Mouse (Mus musculus): ENCODE results near the gene Cyp4a32. TPM values are rescaled to one million over a fixed set of nuclear protein-coding genes. Genes with fewer than 3 reads are reported as not detected.
"Not testable (repeated sequence)": the region's sequence is repeated elsewhere in the genome, so short reads cannot be mapped to it uniquely, and the experiment has no call there.

Cyp4a32 gene
- polyA plus RNA-seq, 1 experiment from 2014 or later, result not detected

- WGBS, result 86% methylated on average over 3 of the region's 3 CpGs
Measured at GRCm38 (mm10) chr4:115625560-115625959, 24.8 kb downstream of the Cyp4a32 start.

DNA sequence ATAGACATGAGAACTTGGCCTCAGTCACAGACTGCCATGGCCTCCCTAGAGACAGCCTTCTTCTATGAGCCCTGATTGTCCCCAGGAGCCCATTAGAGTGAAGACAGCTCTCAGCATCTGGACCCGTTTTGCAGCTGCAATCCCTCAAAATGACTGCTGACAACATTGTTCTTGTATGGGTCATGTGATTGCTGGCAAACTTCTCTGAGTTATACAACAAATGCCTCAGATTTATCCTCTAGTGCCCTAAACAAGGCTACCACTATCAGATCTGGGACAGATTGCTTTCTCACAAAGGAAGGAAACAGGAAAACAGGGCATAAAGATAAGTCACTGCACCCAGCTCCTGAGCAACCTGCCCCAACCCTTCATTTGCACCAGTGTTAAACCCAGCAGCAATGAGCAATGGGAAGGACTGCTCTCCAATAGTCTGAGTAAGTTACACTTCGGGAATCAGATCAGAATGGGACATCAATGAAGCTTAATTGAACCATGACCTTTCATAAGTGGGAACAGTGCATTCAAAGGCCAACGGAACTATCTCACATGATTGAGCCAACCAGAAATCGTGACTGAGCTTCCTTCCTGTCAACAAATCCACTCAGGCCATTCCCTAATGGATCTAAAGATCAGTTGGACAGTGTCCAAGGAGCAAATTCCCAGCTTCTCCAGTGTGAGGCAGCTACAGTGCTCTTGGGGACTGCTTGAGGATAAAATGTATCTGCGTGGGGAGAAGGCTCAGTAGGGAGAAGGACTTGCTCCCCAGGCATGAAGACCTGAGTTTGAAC is 42.4 kb downstream of the Cyp4a32 start:
- Histone ChIP-seq H3K27me3 (replicated peaks; ENCODE audit: low read depth, poor library complexity, severe bottlenecking) (no peaks in the 10 kb centered on the region), H3K4me1 (no peaks in the 10 kb centered on the region), H3K27ac (replicated peaks) (no peak overlapping the region), H3K36me3 (replicated peaks) (no peaks in the 10 kb centered on the region), H3K4me3 (no peak overlapping the region), H3K9me3 (no peaks in the 10 kb centered on the region)
- 75% methylated on average over 5 of the region's 5 CpGs for WGBS
- DNase-seq (ENCODE audit: low spot score), result no peak

More at GRCm38 (mm10) chr4:115625560-115625959, 24.8 kb downstream of the Cyp4a32 start:
- DNase-seq (ENCODE audit: low spot score); H3K27ac ChIP-seq (replicated peaks); H3K9me3 ChIP-seq; H3K36me3 ChIP-seq (replicated peaks); H3K4me3 ChIP-seq; H3K27me3 ChIP-seq (replicated peaks; ENCODE audit: low read depth, poor library complexity, severe bottlenecking); H3K4me1 ChIP-seq: not testable (repeated sequence)

DNA sequence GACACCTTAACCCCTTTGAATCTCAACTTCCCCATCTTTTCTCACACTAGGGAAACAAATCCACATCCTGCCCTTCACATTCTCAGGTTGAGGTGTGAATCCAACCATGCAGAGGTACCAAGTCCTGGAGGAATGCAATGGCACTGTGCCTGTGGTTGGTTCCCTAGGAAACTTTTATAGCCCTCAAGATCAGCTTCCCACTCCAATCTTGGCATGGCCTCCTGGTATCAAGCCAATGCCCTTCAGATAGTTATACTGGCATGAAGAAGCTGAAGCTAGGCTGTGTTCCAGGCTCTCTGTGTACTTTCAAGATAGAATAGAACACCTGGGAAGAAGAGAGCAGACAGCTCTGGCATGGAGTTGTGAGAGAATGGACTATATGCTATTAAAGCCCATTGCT is 44.6 kb downstream of the Cyp4a32 start:
- Histone ChIP-seq H3K4me3 (no peak overlapping the region), H3K27me3 (replicated peaks; ENCODE audit: low read depth, poor library complexity, severe bottlenecking) (no peaks in the 10 kb centered on the region), H3K36me3 (replicated peaks) (no peaks in the 10 kb centered on the region), H3K9me3 (no peaks in the 10 kb centered on the region), H3K27ac (replicated peaks) (no peak overlapping the region), H3K4me1 (no peaks in the 10 kb centered on the region)
- no peak for DNase-seq (ENCODE audit: low spot score)

GRCm38 (mm10) chr4:115647580-115647979 is 46.8 kb downstream of the Cyp4a32 start, which contains the start of gene Cyp4b1:
Cyp4b1 (minus strand) TSS chr4:115647723.
- no peaks in the 10 kb centered on the region for H3K9me3 ChIP-seq
- DNase-seq (ENCODE audit: low spot score), result no peak
- H3K4me3 ChIP-seq, result no peak within 1 kb of the TSS
- no peaks in the 10 kb centered on the region for H3K36me3 ChIP-seq (replicated peaks)
- H3K27me3 ChIP-seq (replicated peaks; ENCODE audit: low read depth, poor library complexity, severe bottlenecking), result no peaks in the 10 kb centered on the region
- H3K27ac ChIP-seq (replicated peaks), result no peak within 1 kb of the TSS
- 94% methylated on average over 9 of the region's 9 CpGs for WGBS
- H3K4me1 ChIP-seq, result no peaks in the 10 kb centered on the region

DNA sequence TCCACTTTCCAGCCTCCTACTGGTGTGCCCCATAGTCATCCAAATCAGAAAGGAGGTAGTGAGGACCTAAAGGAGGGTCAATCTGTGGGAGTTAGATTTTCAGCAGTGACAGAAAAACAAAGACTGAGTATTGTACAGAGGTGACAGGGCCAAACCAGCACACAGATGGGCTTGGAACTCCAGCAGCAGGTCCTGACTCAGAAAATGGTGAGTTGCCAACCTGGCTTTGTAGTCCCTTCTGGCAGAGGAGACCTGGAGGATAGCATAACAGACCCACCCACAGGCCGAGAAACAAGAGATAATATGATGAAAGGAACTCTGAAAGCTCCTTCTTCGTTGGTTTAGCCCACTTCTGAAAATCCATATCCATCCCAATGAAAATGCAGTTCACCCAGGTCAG is 48.0 kb downstream of the Cyp4a32 start:
- no peaks in the 10 kb centered on the region for H3K9me3 ChIP-seq
- H3K4me1 ChIP-seq, result no peaks in the 10 kb centered on the region
- no peaks in the 10 kb centered on the region for H3K36me3 ChIP-seq (replicated peaks)
- H3K4me3 ChIP-seq, result no peak overlapping the region
- no peak overlapping the region for H3K27ac ChIP-seq (replicated peaks)
- H3K27me3 ChIP-seq (replicated peaks; ENCODE audit: low read depth, poor library complexity, severe bottlenecking), result no peaks in the 10 kb centered on the region
- 71% methylated on average over 2 of the region's 2 CpGs for WGBS
- no peak for DNase-seq (ENCODE audit: low spot score)

GRCm38 (mm10) chr4:115649344-115649743 is 48.6 kb downstream of the Cyp4a32 start:
- no peak overlapping the region for H3K27ac ChIP-seq (replicated peaks)
- H3K36me3 ChIP-seq (replicated peaks), result no peaks in the 10 kb centered on the region
- no peaks in the 10 kb centered on the region for H3K4me1 ChIP-seq
- H3K9me3 ChIP-seq, result no peaks in the 10 kb centered on the region
- no peak overlapping the region for H3K4me3 ChIP-seq
- no peaks in the 10 kb centered on the region for H3K27me3 ChIP-seq (replicated peaks; ENCODE audit: low read depth, poor library complexity, severe bottlenecking)
- no peak for DNase-seq (ENCODE audit: low spot score)

DNA sequence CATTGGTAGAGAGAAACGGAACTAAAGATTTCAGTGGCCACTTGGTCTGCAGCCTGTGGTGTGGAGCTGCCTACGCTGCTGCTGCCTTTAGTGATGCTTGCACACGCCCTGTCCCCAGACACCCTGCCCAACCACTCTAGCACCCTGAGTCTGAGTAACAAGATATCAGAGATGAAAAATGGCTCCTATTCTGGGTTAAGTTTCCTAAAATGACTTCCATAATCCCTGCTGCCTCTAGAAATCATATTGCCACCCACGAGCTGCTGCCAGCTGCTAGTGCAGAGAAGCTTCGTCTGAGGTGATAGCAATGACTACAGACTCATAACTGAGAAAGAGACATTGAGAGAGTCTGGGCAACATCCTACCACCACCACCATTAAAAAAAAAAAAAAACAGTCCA is 50.1 kb downstream of the Cyp4a32 start:
- no peaks in the 10 kb centered on the region for H3K9me3 ChIP-seq
- no peaks in the 10 kb centered on the region for H3K27me3 ChIP-seq (replicated peaks; ENCODE audit: low read depth, poor library complexity, severe bottlenecking)
- H3K4me1 ChIP-seq, result no peaks in the 10 kb centered on the region
- WGBS, result 86% methylated on average over 5 of the region's 5 CpGs
- H3K27ac ChIP-seq (replicated peaks), result no peak overlapping the region
- DNase-seq (ENCODE audit: low spot score), result no peak
- H3K4me3 ChIP-seq, result no peak overlapping the region
- no peaks in the 10 kb centered on the region for H3K36me3 ChIP-seq (replicated peaks)

DNA sequence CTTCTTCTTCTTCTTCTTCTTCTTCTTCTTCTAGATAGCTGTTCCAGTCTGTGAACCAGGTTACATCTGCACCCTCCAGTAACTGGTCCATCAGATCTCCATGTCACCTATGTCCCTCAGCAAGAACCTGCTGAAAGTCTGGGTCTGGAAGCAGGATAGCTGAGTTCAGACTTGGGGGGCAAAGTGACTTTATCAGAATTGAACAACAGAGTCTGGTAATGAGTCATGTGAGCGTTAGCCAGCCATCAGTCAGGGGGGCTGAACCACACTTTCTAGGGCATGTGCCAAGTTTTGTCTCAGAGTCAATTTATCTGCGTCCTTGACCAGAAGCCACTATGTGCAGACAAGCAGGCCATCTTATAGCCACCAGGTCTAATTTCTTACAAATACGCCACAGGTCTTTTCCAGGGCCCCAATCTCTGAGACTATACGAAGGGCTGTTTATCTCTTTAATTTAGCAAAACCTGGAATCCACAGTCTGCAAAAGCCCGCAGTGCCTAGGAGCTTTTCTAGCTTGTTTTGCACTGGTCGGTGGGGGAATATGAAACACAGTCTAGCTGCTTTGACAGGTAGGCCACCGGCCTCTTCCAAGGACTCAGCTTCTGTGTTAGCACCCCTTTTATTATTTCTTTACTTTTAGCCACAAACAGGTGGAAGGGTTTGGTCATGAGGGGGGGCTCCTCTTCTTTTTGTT is 55.2 kb downstream of the Cyp4a32 start:
- H3K36me3 ChIP-seq (replicated peaks); DNase-seq (ENCODE audit: low spot score); H3K4me1 ChIP-seq; H3K4me3 ChIP-seq; H3K9me3 ChIP-seq; H3K27ac ChIP-seq (replicated peaks); H3K27me3 ChIP-seq (replicated peaks; ENCODE audit: low read depth, poor library complexity, severe bottlenecking): not testable (repeated sequence)
- 87% methylated on average over 7 of the region's 7 CpGs for WGBS

- H3K9me3 ChIP-seq; H3K4me3 ChIP-seq; H3K27ac ChIP-seq (replicated peaks); H3K36me3 ChIP-seq (replicated peaks); H3K27me3 ChIP-seq (replicated peaks; ENCODE audit: low read depth, poor library complexity, severe bottlenecking); H3K4me1 ChIP-seq; DNase-seq (ENCODE audit: low spot score): not testable (repeated sequence)
- 94% methylated on average over 1 of the region's 1 CpGs for WGBS
Measured at GRCm38 (mm10) chr4:115656535-115656922, 55.8 kb downstream of the Cyp4a32 start.

- H3K27me3 ChIP-seq (replicated peaks; ENCODE audit: low read depth, poor library complexity, severe bottlenecking), result peaks cover 7% of the 10 kb centered on the region; the same call in 1 of the 2 replicates
- H3K4me1 ChIP-seq, result peaks cover 10% of the 10 kb centered on the region
- H3K9me3 ChIP-seq, result no peaks in the 10 kb centered on the region
- H3K36me3 ChIP-seq (replicated peaks), result no peaks in the 10 kb centered on the region
- WGBS, result 3% methylated on average over 34 of the region's 34 CpGs
- H3K27ac ChIP-seq (replicated peaks), result peak overlapping the region; percentile 40; the same call in 1 of the 2 replicates
- DNase-seq (ENCODE audit: low spot score), result peak; percentile 49
- peak overlapping the region; percentile 60 for H3K4me3 ChIP-seq
Measured at GRCm38 (mm10) chr4:115657104-115657866, 56.5 kb downstream of the Cyp4a32 start.

DNA sequence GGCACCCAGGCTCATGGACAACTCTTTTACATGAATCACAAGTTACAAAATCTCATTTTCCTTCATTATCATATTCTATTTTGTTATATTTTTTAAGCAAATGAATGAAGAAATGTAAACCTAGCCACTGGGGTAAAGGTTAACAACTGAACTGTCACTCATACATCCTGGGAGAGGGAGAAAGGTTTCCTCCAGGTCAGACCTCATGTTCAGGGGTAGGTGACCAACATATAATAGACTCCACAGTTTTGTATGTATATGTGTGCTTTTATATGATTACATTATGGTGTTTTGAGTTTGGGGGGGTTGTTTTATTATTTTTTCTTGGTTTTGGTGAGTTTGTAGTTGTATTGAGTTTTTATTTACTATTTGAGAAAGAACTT is 57.1 kb downstream of the Cyp4a32 start:
- H3K4me3 ChIP-seq, result peak overlapping the region; percentile 60
- peaks cover 10% of the 10 kb centered on the region for H3K4me1 ChIP-seq

DNA sequence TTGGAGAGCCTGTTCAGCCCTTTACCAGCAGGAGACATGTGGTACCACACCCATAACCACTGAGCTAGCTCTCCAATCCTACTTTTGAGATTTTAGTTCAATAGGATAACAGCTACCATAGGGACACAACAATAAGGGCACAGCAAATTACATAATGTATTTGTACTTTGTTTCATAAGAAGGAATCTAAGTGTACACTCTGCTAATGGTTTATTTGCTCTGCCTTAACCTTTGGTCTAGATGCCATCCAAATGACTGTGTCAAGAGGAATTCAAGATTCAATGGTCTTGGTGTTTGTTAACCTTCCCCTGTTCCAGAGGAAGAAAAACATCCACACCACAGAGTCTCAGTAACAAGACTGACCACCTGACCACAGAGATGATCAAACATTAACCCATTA is 58.4 kb downstream of the Cyp4a32 start:
- no peaks in the 10 kb centered on the region for H3K36me3 ChIP-seq (replicated peaks)
- H3K4me1 ChIP-seq, result peaks cover 10% of the 10 kb centered on the region
- H3K27me3 ChIP-seq (replicated peaks; ENCODE audit: low read depth, poor library complexity, severe bottlenecking), result peaks cover 7% of the 10 kb centered on the region; the same call in 1 of the 2 replicates
- H3K9me3 ChIP-seq, result no peaks in the 10 kb centered on the region
- no peak for DNase-seq (ENCODE audit: low spot score)
- no peak overlapping the region for H3K4me3 ChIP-seq
- no peak overlapping the region for H3K27ac ChIP-seq (replicated peaks)

More for the DNA sequence above, 57.1 kb downstream of the Cyp4a32 start:
- Histone ChIP-seq H3K27ac (replicated peaks) (no peak overlapping the region), H3K9me3 (no peaks in the 10 kb centered on the region), H3K27me3 (replicated peaks; ENCODE audit: low read depth, poor library complexity, severe bottlenecking) (peaks cover 7% of the 10 kb centered on the region; the same call in 1 of the 2 replicates), H3K36me3 (replicated peaks) (no peaks in the 10 kb centered on the region)
- DNase-seq (ENCODE audit: low spot score), result no peak

All from embryonic facial prominence, embryonic 10.5 days (tissue).